Mouse (Mus musculus) adrenal gland, adult (tissue): Measurements from ENCODE around the gene Lgmn.

Experiments used
- DNase-seq, 2 experiments: peaks; one replicate each; pipeline ENCODE4 v3.0.0; 2022 to 2023; ENCODE audit warnings: low spot score in 1 of 2; ENCODE audit not compliant: inconsistent age in 2 of 2

The Lgmn gene

DNA sequence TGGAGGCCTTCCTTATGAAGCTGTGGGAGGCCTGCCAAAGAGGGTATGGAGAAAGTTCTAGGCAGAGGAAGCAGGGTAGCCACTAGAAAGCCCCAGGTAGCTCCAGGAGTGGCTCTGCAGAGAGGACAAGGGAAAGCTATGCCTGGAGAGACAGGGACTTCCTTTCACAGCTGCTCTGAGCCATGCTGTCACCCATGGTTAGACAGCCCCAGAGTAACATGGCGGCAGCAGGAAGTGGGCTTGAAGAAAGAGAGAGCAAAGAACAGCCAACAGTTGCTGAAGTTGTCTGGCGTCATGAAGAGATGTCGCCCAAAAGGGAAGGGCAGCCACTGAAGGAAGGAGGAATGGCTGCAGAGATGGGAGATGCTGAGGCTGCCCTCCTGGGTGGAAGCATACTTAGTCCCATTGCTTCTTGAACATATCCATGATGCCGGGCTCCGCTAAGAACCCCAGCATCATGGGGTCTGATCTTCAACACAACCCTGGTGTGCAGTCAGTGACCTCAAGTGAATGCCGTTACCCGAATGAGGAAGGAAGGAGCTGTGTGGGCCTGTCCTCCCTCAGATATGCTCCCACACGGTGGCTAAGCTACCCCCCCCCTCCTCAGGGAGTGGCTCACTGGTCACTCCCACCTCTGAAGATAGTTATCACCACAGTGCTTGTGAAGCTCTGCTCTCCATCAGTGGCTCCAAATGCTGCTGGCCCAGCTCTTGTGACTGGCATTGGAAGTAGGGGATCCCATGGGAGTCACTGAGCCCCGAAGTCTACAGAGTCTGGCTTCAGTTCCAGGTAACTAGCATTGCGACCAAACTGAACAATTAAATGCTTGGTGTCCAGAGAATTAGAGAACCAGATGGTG lies 85.3 kb downstream of the Lgmn start:
- DNase-seq = no peak

DNA sequence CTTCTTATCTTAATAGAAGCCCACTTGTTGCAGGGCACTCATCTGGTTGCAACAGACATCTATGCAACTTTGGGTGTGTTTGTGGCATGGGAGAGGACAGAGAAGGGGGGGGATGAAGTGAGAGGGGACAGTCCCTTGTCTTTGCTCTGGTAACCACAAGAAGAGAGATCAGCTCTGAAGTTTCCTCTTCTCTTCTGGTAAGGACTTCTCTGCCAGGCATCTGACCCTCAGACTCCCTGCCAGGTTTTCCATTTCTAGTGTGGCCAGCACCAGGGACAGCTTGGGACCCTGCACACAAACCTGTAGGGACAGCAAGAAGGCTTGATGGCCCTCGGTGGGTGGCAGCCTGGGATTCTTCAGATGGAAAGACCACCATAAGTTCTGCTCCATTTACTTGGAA lies 88.6 kb downstream of the Lgmn start:
- DNase-seq = no peak

DNA sequence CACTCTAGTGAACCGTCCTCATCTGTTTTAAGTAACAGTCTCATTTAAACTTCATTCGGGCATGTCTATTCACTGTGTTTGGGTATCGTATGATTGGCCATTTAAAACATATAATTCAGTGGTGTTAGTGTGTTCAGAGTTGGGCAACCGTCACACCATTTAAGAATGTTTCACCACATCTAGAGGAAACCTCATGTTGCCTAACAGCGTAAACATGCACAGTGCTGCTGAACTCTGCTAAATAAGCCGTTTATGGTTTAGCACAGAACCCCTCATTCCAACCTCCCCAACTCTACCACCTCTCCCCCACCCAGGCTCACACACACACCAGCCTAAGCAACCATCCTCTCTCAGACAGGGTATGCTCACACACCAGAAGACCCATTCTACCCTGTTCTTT lies 91.2 kb downstream of the Lgmn start:
- no peak for DNase-seq

DNA sequence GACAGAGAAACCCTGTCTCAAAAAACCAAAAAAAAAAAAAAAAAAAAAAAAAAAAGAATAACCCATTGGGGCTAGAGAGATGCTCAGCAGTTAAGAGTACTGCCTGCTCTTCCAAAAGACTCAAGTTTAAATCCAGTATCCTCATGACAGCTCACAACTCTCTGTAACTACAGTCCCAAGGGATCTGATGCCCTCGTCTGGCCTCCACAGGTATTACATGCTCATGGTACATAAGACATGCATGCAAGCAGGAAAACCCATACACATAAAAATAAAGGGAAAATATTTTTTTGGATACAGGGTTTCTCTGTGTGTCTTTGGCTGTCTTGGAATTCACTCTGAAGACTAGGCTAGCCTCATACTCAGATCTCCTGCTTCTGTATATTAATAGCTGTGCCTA lies 93.1 kb downstream of the Lgmn start:
- peak in 1 of 2 experiments; percentile 82 for DNase-seq

DNA sequence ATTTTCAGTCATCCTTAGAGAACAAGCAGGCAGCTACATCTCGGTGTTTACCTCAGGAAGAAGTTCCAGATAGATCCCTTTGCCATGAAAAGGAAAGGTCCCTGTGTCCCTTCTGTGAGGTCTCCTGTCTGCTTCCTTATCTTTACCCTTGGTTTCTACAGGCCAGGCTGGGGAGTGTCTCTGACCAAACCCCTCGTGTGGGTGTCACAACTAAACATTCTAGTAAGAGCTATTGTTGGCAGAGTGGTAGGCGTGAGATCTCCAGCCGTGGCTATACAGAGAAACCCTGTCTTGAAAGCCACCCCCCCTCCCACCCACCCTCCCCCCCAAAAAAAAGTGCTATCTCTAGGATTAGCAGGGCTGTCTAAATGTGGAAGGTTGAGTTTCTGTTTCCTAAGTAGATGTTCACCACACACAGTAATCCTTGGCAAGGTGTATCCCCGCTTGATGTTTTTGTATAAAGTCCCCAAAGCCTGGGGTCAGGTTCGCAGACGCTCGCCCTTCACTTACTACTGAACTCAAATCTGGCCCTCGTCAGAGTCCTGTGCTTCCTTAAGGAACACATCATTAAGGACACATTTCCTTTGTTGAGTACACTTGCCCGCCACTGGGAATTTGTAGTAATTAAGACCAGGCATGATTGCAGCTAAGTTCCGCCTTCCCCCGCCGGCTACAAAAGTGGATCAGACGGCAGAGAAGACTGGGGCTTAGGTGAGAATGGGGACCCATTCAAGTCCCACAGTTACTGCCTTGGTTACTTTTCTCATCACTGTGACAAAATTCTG lies 94.4 kb downstream of the Lgmn start:
- DNase-seq = no peak
